In genomic region chr15:7203606-7204330, GRCm38 (mm10) we compare ENCODE assay signal across 9 mouse cellular contexts.
DNase-seq lines count a peak whose midpoint lies in the region; ATAC-seq and TF ChIP-seq lines count a peak whose summit lies in the region.
"Had no signal": no experiment of that assay in that cellular context is flagged by ENCODE, and none has a peak within 500 bp of the region (broad histone marks: within the 10 kb centered on the region; RNA-seq: fewer than 3 reads in every experiment).

No protein-coding gene starts in this region.

- H3K9me3 ChIP-seq in hindbrain, embryonic 10.5 days, result no peaks in the 10 kb centered on the region
- no peaks in the 10 kb centered on the region for H3K9me3 ChIP-seq in hindbrain, embryonic 14.5 days (ENCODE audit: control insufficient read depth, low read length)
- H3K9me3 ChIP-seq in intestine, embryonic 16.5 days (ENCODE audit: control insufficient read depth, low read length), result no peaks in the 10 kb centered on the region
- no peaks in the 10 kb centered on the region for H3K9me3 ChIP-seq in lung, postnatal 0 days (ENCODE audit: low read length)
- H3K9me3 ChIP-seq: liver, embryonic 15.5 days had no signal

- ATAC-seq in hindbrain, embryonic 14.5 days (ENCODE audit: low FRiP score), result no peak
- ATAC-seq in intestine, embryonic 16.5 days, result peak; percentile 43; the same call in 1 of the 2 replicates
- ATAC-seq in lung, postnatal 0 days, result peak; percentile 81

- TF ChIP-seq CTCF in lung, postnatal 0 days (IDR thresholded peaks at IDR 0.05), result no peak

- H3K9ac ChIP-seq in hindbrain, embryonic 14.5 days, result no peak overlapping the region
- H3K9ac ChIP-seq in intestine, embryonic 16.5 days (ENCODE audit: low read depth, low read length), result no peak overlapping the region
- no peak overlapping the region for H3K9ac ChIP-seq in lung, postnatal 0 days (replicated peaks; ENCODE audit: low read depth)
- H3K9ac ChIP-seq: liver, embryonic 15.5 days had no signal

- H3K27ac ChIP-seq in hindbrain, embryonic 10.5 days, result peak overlapping the region; percentile 70
- no peak overlapping the region for H3K27ac ChIP-seq in hindbrain, embryonic 14.5 days
- peak overlapping the region; percentile 73 for H3K27ac ChIP-seq in intestine, embryonic 16.5 days (ENCODE audit: low read length)
- H3K27ac ChIP-seq in lung, postnatal 0 days (ENCODE audit: low read length), result peak overlapping the region; percentile 71
- H3K27ac ChIP-seq: liver, embryonic 15.5 days had no signal

- DNase-seq in hindbrain, embryonic 10.5 days (ENCODE audit: low spot score), result no peak
- DNase-seq in hindbrain, embryonic 14.5 days (ENCODE audit: low spot score), result no peak
- DNase-seq in gastrocnemius, postnatal 36 days, result peak; percentile 49 to 69
- DNase-seq in lung, postnatal 0 days (ENCODE audit: low spot score), result peak; percentile 91
- DNase-seq in layer of hippocampus, adult 9-11 months, result no peak
- DNase-seq in right cerebral cortex, postnatal 25 days, result no peak
- no peak for DNase-seq in layer of hippocampus, postnatal 36 days

- no peaks in the 10 kb centered on the region for H3K27me3 ChIP-seq in hindbrain, embryonic 10.5 days (ENCODE audit: insufficient read depth, poor library complexity, severe bottlenecking)
- no peaks in the 10 kb centered on the region for H3K27me3 ChIP-seq in hindbrain, embryonic 14.5 days (ENCODE audit: control insufficient read depth, insufficient read depth, low read length)
- H3K27me3 ChIP-seq in intestine, embryonic 16.5 days (replicated peaks; ENCODE audit: control insufficient read depth, insufficient read depth, low read length), result no peaks in the 10 kb centered on the region
- no peaks in the 10 kb centered on the region for H3K27me3 ChIP-seq in lung, postnatal 0 days (replicated peaks; ENCODE audit: insufficient read depth, low read length)

- intact Hi-C loops in gastrocnemius, postnatal 36 days (cut with DNase I), result loop anchor here (5.0 kb wide), 1 partner anchor 161 kb away; no protein-coding TSS in a partner anchor

- no peak overlapping the region for H3K4me3 ChIP-seq in hindbrain, embryonic 10.5 days
- no peak overlapping the region for H3K4me3 ChIP-seq in hindbrain, embryonic 14.5 days (replicated peaks; ENCODE audit: low read length)
- H3K4me3 ChIP-seq in intestine, embryonic 16.5 days (ENCODE audit: low read length), result no peak overlapping the region
- no peak overlapping the region for H3K4me3 ChIP-seq in lung, postnatal 0 days (ENCODE audit: low read depth, low read length)
- H3K4me3 ChIP-seq: liver, embryonic 15.5 days had no signal

- peak; percentile 60; the same call in 1 of the 2 replicates for TF ChIP-seq EP300 in lung, postnatal 0 days (IDR thresholded peaks at IDR 0.05)

- H3K4me1 ChIP-seq in hindbrain, embryonic 10.5 days (replicated peaks), result peaks cover 65% of the 10 kb centered on the region
- peaks cover 18% of the 10 kb centered on the region for H3K4me1 ChIP-seq in hindbrain, embryonic 14.5 days (replicated peaks; ENCODE audit: control insufficient read depth, insufficient read depth, low read length)
- peaks cover 17% of the 10 kb centered on the region for H3K4me1 ChIP-seq in intestine, embryonic 16.5 days (ENCODE audit: control insufficient read depth, insufficient read depth, low read length)
- peaks cover 17% of the 10 kb centered on the region for H3K4me1 ChIP-seq in lung, postnatal 0 days (ENCODE audit: insufficient read depth, low read depth, low read length)
- H3K4me1 ChIP-seq: liver, embryonic 15.5 days had no signal

- 63% methylated on average over 9 of the region's 9 CpGs for WGBS in hindbrain, embryonic 10.5 days
- WGBS in hindbrain, embryonic 14.5 days, result 70% methylated on average over 8 of the region's 9 CpGs
- WGBS in intestine, embryonic 16.5 days, result 43% methylated on average over 8 of the region's 9 CpGs
- WGBS in lung, postnatal 0 days, result 19% methylated on average over 9 of the region's 9 CpGs

- no peak overlapping the region for H3K4me2 ChIP-seq in hindbrain, embryonic 14.5 days (replicated peaks)
- no peak overlapping the region for H3K4me2 ChIP-seq in intestine, embryonic 16.5 days (ENCODE audit: low read depth, low read length)
- no peak overlapping the region for H3K4me2 ChIP-seq in lung, postnatal 0 days (replicated peaks; ENCODE audit: low read depth, low read length)
- H3K4me2 ChIP-seq: liver, embryonic 15.5 days had no signal

- no peaks in the 10 kb centered on the region for H3K36me3 ChIP-seq in hindbrain, embryonic 10.5 days
- no peaks in the 10 kb centered on the region for H3K36me3 ChIP-seq in hindbrain, embryonic 14.5 days (replicated peaks; ENCODE audit: control insufficient read depth, insufficient read depth)
- H3K36me3 ChIP-seq in intestine, embryonic 16.5 days (ENCODE audit: control insufficient read depth, insufficient read depth, low read length), result no peaks in the 10 kb centered on the region
- H3K36me3 ChIP-seq in lung, postnatal 0 days (ENCODE audit: insufficient read depth, low read length), result no peaks in the 10 kb centered on the region
- H3K36me3 ChIP-seq: liver, embryonic 15.5 days had no signal

Comparison
In these comparisons a context has a peak if more than half of its experiments do, and no peak if none do; other contexts are left out.
1. DNase-seq: peak in gastrocnemius, postnatal 36 days (2 of 2) and lung, postnatal 0 days (single experiment); none in hindbrain, embryonic 10.5 days (single experiment), hindbrain, embryonic 14.5 days (single experiment), layer of hippocampus, adult 9-11 months (single experiment), right cerebral cortex, postnatal 25 days (single experiment) and layer of hippocampus, postnatal 36 days (0 of 2).